Mouse (Mus musculus) WW6 (cell line): ENCODE results near the gene Krt75.
"Not testable (repeated sequence)": the region's sequence is repeated elsewhere in the genome, so short reads cannot be mapped to it uniquely, and the experiment has no call there.

Source experiments
- DNase-seq: peaks from one replicate; pipeline ENCODE4 v3.0.0-alpha.2; 2013; ENCODE audit warnings: low read depth, low spot score

Krt75 gene

DNA sequence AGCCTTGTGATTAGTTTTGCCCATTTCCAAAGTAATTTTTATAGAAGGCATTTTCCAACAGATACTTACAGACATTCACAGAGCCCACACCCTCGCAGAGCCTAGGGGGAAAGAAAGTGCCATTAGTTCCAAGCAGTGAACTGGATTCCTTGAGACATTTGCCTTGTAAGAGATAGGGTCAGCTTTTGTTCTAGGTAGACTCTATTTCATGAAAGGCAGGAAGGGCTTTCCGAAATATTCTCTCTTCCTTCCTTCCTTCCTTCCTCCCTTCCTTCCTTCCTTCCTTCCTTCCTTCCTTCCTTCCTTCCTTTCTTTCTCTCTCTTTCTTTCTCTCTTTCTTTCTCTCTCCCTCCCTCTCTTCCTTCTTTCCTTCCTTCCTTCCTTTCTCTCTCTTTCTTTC is 56.5 kb downstream of the Krt75 start, which contains the start of gene Gm49425:
TSS of gene Gm49425 (minus strand) at position 101 of the 400 bp plus-strand sequence.
- not testable (repeated sequence) for DNase-seq
